Mouse (Mus musculus): ENCODE measurements around the gene Adcy4.

DNA sequence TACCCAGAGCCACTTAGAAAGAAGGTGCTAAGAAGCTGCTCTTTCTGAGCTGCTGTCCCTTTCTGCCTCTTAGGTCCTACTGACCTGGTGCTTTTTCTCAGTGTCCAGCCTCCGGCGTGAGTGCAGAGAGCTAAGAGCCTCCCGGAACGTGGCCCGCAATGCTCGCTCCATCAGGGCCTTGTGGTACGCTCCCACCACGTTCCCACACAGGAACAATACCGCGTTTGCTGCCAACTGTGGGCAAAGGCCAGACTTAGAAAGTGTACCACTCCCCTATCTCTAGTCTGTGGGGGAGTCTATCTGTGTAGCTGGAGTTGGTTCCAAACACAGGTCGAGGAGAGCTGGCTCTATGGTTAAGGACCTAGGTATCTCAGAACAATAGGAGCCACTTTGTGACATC, 3.2 kb downstream of the Adcy4 start:
- TF ChIP-seq POLR2A (IDR thresholded peaks at IDR 0.05; ENCODE audit: extremely low read depth, insufficient read depth, low read length) (no peak), CTCF (IDR thresholded peaks at IDR 0.05; ENCODE audit: low read depth, low read length) (no peak)

Measured in liver, adult 2 months (tissue).